8 mouse cellular contexts compared by ENCODE assay signal in the genomic region with DNA sequence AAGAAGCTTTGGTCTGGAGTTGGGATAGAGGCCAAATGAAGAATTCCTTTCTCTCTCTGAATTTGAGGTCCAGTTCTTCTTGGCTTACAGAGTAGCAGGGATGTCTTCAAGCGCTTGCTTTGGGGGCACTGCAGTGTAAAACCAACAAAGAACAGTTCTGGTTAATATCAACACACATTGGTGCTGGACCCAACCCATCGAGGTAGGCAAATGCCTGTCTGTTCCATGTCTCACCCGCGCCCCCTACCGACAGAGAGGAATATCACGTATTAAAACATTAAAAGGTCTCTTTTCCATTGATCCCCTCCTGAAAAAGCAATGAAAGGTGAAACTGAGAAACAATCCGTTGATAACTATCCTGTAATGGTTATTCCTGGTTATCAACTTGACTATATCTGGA. TPM values are rescaled to one million over a fixed set of nuclear protein-coding genes. Genes with fewer than 3 reads are reported as not detected.
DNase-seq lines count a peak whose midpoint lies in the region; ATAC-seq lines count a peak whose summit lies in the region.

No protein-coding gene starts in this region.

- no peaks in the 10 kb centered on the region for H3K9me3 ChIP-seq in liver, embryonic 15.5 days (replicated peaks)

- peak; percentile 31 for DNase-seq in 3134 (ENCODE audit: extremely low read depth, insufficient read length, low spot score)
- peak; percentile 81 for DNase-seq in ES-CJ7 (ENCODE audit: low read depth, low spot score)
- peak; percentile 85 to 87 for DNase-seq in cerebellum, adult 18-20 months
- DNase-seq in gastrocnemius, postnatal 10 days, result peak; percentile 84
- DNase-seq in kidney, postnatal 36 days, result peak; percentile 86 to 93
- DNase-seq in right cerebral cortex, adult 2 months (ENCODE audit: low spot score in 2 of 2), result peak; percentile 83 to 86
- DNase-seq in thymus, postnatal 4 days, result peak; percentile 88

- H3K27ac ChIP-seq in liver, embryonic 15.5 days (replicated peaks), result no peak overlapping the region

- peaks cover 40% of the 10 kb centered on the region for H3K4me1 ChIP-seq in liver, embryonic 15.5 days (replicated peaks)

- H3K9ac ChIP-seq in liver, embryonic 15.5 days, result no peak overlapping the region

- H3K36me3 ChIP-seq in liver, embryonic 15.5 days (replicated peaks), result no peaks in the 10 kb centered on the region

- no peak overlapping the region for H3K4me2 ChIP-seq in liver, embryonic 15.5 days

- WGBS in liver, embryonic 15.5 days (ENCODE audit: insufficient replicate concordance), result under 1% methylated on average over 7 of the region's 7 CpGs

- H3K27me3 ChIP-seq in liver, embryonic 15.5 days, result no peaks in the 10 kb centered on the region

- ATAC-seq in liver, embryonic 15.5 days (ENCODE audit: insufficient read depth), result 0 out of 2 replicates have a peak, but pooled peaks have one; percentile 41

- no peak overlapping the region for H3K4me3 ChIP-seq in liver, embryonic 15.5 days (replicated peaks)

RNA-seq across cellular contexts. Expression of a gene that starts 7.9 kb away (rescaled TPM):
- total RNA-seq in gastrocnemius, postnatal 10 days (2021), result 10 to 100 TPM; 33.3 to 39.3 TPM
- polyA plus RNA-seq in liver, embryonic 15.5 days (2015; fragmentation: Nextera tagmentation; extraction: Ambion mirVana), result 22.7 and 25.2 TPM in 2 replicates

RNA-seq across cellular contexts. Expression of a gene that starts 19.0 kb away (rescaled TPM):
- total RNA-seq in gastrocnemius, postnatal 10 days (2021), result 1 to 10 TPM; 3.9 to 5.7 TPM
- polyA plus RNA-seq in liver, embryonic 15.5 days (2015; fragmentation: Nextera tagmentation; extraction: Ambion mirVana), result 6.0 and 6.6 TPM in 2 replicates

RNA-seq across cellular contexts. Expression of a gene that starts 53.2 kb away (rescaled TPM):
- total RNA-seq in gastrocnemius, postnatal 10 days (2021), result 10 to 100 TPM; 25.2 to 29.9 TPM
- 22.7 and 26.2 TPM in 2 replicates for polyA plus RNA-seq in liver, embryonic 15.5 days (2015; fragmentation: Nextera tagmentation; extraction: Ambion mirVana)

Comparison
In these comparisons a context has a peak if more than half of its experiments do, and no peak if none do; other contexts are left out.
1. DNase-seq: peak in every context shown above with its lines; median percentile 90 in kidney, postnatal 36 days; 88 in thymus, postnatal 4 days; 86 in cerebellum, adult 18-20 months; 84 in right cerebral cortex, adult 2 months; 84 in gastrocnemius, postnatal 10 days; 81 in ES-CJ7; 31 in 3134.